Mouse (Mus musculus) inflammation-experienced regulatory T-cells, adult 6 months (primary cell): ENCODE measurements at regions not wholly inside any gene's neighbourhood (a gene's known extent, or its start where the extent isn't known, plus 50 kb on each side); places are given as distances from the start of the nearest gene placed in this dataset.

ENCODE experiments used
- ATAC-seq: one replicate; pipeline ENCODE4 v1.8.0; 2017

GRCm38 (mm10) chr1:62872771-62873170 lies 169.7 kb downstream of the Nrp2 start:
- no peak for ATAC-seq

GRCm38 (mm10) chr1:62875631-62876030 lies 172.5 kb downstream of the Nrp2 start:
- peak; percentile 69 for ATAC-seq

GRCm38 (mm10) chr1:62876685-62877084 lies 173.6 kb downstream of the Nrp2 start:
- peak; percentile 67 for ATAC-seq

GRCm38 (mm10) chr1:62880882-62881291 lies 177.8 kb downstream of the Nrp2 start:
- ATAC-seq = no peak

GRCm38 (mm10) chr1:62881477-62881876 lies 178.4 kb downstream of the Nrp2 start:
- ATAC-seq = no peak

- ATAC-seq = no peak
Measured at GRCm38 (mm10) chr1:62882028-62882427, 178.9 kb downstream of the Nrp2 start.

GRCm38 (mm10) chr1:62884876-62885480 lies 181.9 kb downstream of the Nrp2 start:
- no peak for ATAC-seq

- no peak for ATAC-seq
Measured at GRCm38 (mm10) chr1:62887585-62888483, 184.7 kb downstream of the Nrp2 start.

- ATAC-seq = no peak
Measured at GRCm38 (mm10) chr1:62901375-62901774, 198.3 kb downstream of the Nrp2 start.

GRCm38 (mm10) chr1:62901871-62902270 lies 198.8 kb downstream of the Nrp2 start:
- ATAC-seq = no peak

GRCm38 (mm10) chr1:62902931-62903453 lies 199.9 kb downstream of the Nrp2 start:
- no peak for ATAC-seq

GRCm38 (mm10) chr1:62905739-62906138 lies 202.7 kb downstream of the Nrp2 start:
- ATAC-seq = no peak

GRCm38 (mm10) chr1:62907243-62907642 lies 204.2 kb downstream of the Nrp2 start:
- ATAC-seq = no peak
